Mouse (Mus musculus): Measurements from ENCODE around the gene Ccdc65. TPM values are rescaled to one million over a fixed set of nuclear protein-coding genes. Genes with fewer than 3 reads are reported as not detected.
A peak's percentile ranks its signal among the peaks of the same experiment; 100 is the strongest.

The Ccdc65 gene
- total and polyA plus RNA-seq, 3 experiments = 0.60 TPM; not detected in 2

- H3K27me3 ChIP-seq (ENCODE audit: insufficient read depth, low read length) = peaks cover 31% of the 10 kb centered on the region
- TF ChIP-seq CTCF (IDR thresholded peaks at IDR 0.05; ENCODE audit: low read depth, low read length) = no peak
- H3K4me3 ChIP-seq (ENCODE audit: low read depth, low read length) = no peak overlapping the region
Observed at GRCm38 (mm10) chr15:98765929-98766328, 57.9 kb downstream of the Ccdc65 start.

DNA sequence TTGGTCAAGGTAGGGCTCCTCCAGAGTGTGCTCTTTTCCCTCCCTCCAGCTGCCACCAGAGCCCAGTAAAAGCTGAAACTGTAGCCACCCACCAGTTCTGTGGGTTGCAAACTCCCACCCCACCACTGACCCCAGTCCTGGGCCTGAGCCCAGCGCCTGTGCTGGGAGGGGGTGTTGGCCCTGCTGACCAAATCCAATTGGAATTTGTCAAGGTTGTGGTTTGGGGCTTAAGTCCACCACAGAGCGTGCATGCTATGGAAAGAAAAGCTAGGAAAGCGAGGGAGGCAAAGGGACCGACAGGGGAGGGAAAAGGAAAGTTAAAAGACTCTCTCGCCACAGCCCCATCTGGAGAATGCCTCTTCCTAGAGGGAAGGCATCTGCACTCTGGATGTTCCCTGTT, 60.3 kb downstream of the Ccdc65 start:
- H3K27me3 ChIP-seq (ENCODE audit: insufficient read depth, low read length) = peaks cover 52% of the 10 kb centered on the region
- no peak for DNase-seq (ENCODE audit: low spot score)
- no peak for TF ChIP-seq TAL1 (conservative IDR thresholded peaks at IDR 0.05; ENCODE audit: low read depth, low read length)
- TF ChIP-seq POLR2AphosphoS5 (IDR thresholded peaks at IDR 0.05; ENCODE audit: insufficient replicate concordance, low read depth, low read length) = no peak
- TF ChIP-seq CTCF (IDR thresholded peaks at IDR 0.05; ENCODE audit: low read depth, low read length) = no peak
- no peak for TF ChIP-seq GATA1 (IDR thresholded peaks at IDR 0.05; ENCODE audit: borderline replicate concordance, low read length)
- no peak for TF ChIP-seq GATA2 (IDR thresholded peaks at IDR 0.05; ENCODE audit: borderline replicate concordance, low read depth, low read length)

More at GRCm38 (mm10) chr15:98765929-98766328, 57.9 kb downstream of the Ccdc65 start:
- Histone ChIP-seq H3K4me1 (ENCODE audit: insufficient read depth, low read depth, low read length) (peaks cover 32% of the 10 kb centered on the region), H3K36me3 (replicated peaks) (peaks cover 8% of the 10 kb centered on the region), H3K9me3 (replicated peaks) (no peaks in the 10 kb centered on the region)
- ATAC-seq (ENCODE audit: extremely low read depth, insufficient number of reproducible peaks, low FRiP score, poor library complexity, severe bottlenecking) = no peak
- DNase-seq (ENCODE audit: low spot score) = no peak

GRCm38 (mm10) chr15:98771813-98772425, 63.9 kb downstream of the Ccdc65 start:
- Histone ChIP-seq H3K4me3 (ENCODE audit: low read depth, low read length) (peak overlapping the region; percentile 65; the same call in 1 of the 2 replicates), H3K9me3 (replicated peaks) (0 out of 2 replicates have a peak, but pooled peaks cover 3% of the 10 kb centered on the region), H3K4me1 (ENCODE audit: insufficient read depth, low read depth, low read length) (peaks cover 28% of the 10 kb centered on the region), H3K27me3 (ENCODE audit: insufficient read depth, low read length) (peaks cover 69% of the 10 kb centered on the region), H3K36me3 (replicated peaks) (no peaks in the 10 kb centered on the region)
- DNase-seq (ENCODE audit: low spot score) (no peak), ATAC-seq (ENCODE audit: extremely low read depth, insufficient number of reproducible peaks, low FRiP score, poor library complexity, severe bottlenecking) (no peak)
- TF ChIP-seq CTCF (IDR thresholded peaks at IDR 0.05; ENCODE audit: low read depth, low read length) (no peak), GATA2 (IDR thresholded peaks at IDR 0.05; ENCODE audit: borderline replicate concordance, low read depth, low read length) (no peak), GATA1 (IDR thresholded peaks at IDR 0.05; ENCODE audit: borderline replicate concordance, low read length) (no peak), POLR2AphosphoS5 (IDR thresholded peaks at IDR 0.05; ENCODE audit: insufficient replicate concordance, low read depth, low read length) (no peak), TAL1 (conservative IDR thresholded peaks at IDR 0.05; ENCODE audit: low read depth, low read length) (no peak)

More for the DNA sequence above, 60.3 kb downstream of the Ccdc65 start:
- H3K4me1 ChIP-seq (ENCODE audit: insufficient read depth, low read depth, low read length) = peaks cover 30% of the 10 kb centered on the region
- H3K36me3 ChIP-seq (replicated peaks) = no peaks in the 10 kb centered on the region
- H3K9me3 ChIP-seq (replicated peaks) = no peaks in the 10 kb centered on the region
- ATAC-seq (ENCODE audit: extremely low read depth, insufficient number of reproducible peaks, low FRiP score, poor library complexity, severe bottlenecking) = no peak
- no peak overlapping the region for H3K4me3 ChIP-seq (ENCODE audit: low read depth, low read length)

- DNase-seq (ENCODE audit: low spot score) = no peak
Observed at GRCm38 (mm10) chr15:98772511-98773211, 64.7 kb downstream of the Ccdc65 start.

More at GRCm38 (mm10) chr15:98772511-98773211, 64.7 kb downstream of the Ccdc65 start:
- no peak for TF ChIP-seq POLR2AphosphoS5 (IDR thresholded peaks at IDR 0.05; ENCODE audit: insufficient replicate concordance, low read depth, low read length)
- no peak for TF ChIP-seq CTCF (IDR thresholded peaks at IDR 0.05; ENCODE audit: low read depth, low read length)
- TF ChIP-seq TAL1 (conservative IDR thresholded peaks at IDR 0.05; ENCODE audit: low read depth, low read length) = no peak
- TF ChIP-seq GATA1 (IDR thresholded peaks at IDR 0.05; ENCODE audit: borderline replicate concordance, low read length) = no peak
- TF ChIP-seq GATA2 (IDR thresholded peaks at IDR 0.05; ENCODE audit: borderline replicate concordance, low read depth, low read length) = no peak
- Histone ChIP-seq H3K9me3 (replicated peaks) (0 out of 2 replicates have a peak, but pooled peaks cover 3% of the 10 kb centered on the region), H3K4me3 (ENCODE audit: low read depth, low read length) (peak overlapping the region; percentile 65; the same call in 1 of the 2 replicates), H3K36me3 (replicated peaks) (no peaks in the 10 kb centered on the region), H3K4me1 (ENCODE audit: insufficient read depth, low read depth, low read length) (peaks cover 35% of the 10 kb centered on the region), H3K27me3 (ENCODE audit: insufficient read depth, low read length) (peaks cover 73% of the 10 kb centered on the region)
- ATAC-seq (ENCODE audit: extremely low read depth, insufficient number of reproducible peaks, low FRiP score, poor library complexity, severe bottlenecking) = peak; percentile 49

Other genes with a start within 250 kb of the Ccdc65 start
Only the 20 nearest of the 23 such genes appear.
- not detected in 2 replicates for gene Lalba, start 225.5 kb upstream of the Ccdc65 start, total RNA-seq (2014; fragmentation: Nextera tagmentation)
- not detected in 2 replicates for gene Lalba, start 225.5 kb upstream of the Ccdc65 start, total RNA-seq (2017)
- not detected in 2 replicates for gene Lalba, start 225.5 kb upstream of the Ccdc65 start, polyA plus RNA-seq (2012)
- gene Olfr279, start 215.8 kb upstream of the Ccdc65 start, total RNA-seq (2014; fragmentation: Nextera tagmentation) = not detected in 2 replicates
- gene Olfr279, start 215.8 kb upstream of the Ccdc65 start, total RNA-seq (2017) = 0.11 and 0.17 TPM in 2 replicates
- gene Olfr279, start 215.8 kb upstream of the Ccdc65 start, polyA plus RNA-seq (2012) = not detected in 2 replicates
- gene Kansl2, start 173.9 kb upstream of the Ccdc65 start, total RNA-seq (2014; fragmentation: Nextera tagmentation) = 26.9 and 39.8 TPM in 2 replicates
- 49.1 and 50.4 TPM in 2 replicates for gene Kansl2, start 173.9 kb upstream of the Ccdc65 start, total RNA-seq (2017)
- 44.3 and 52.5 TPM in 2 replicates for gene Kansl2, start 173.9 kb upstream of the Ccdc65 start, polyA plus RNA-seq (2012)
- 76.1 and 84.6 TPM in 2 replicates for gene Ccnt1, start 137.3 kb upstream of the Ccdc65 start, total RNA-seq (2014; fragmentation: Nextera tagmentation)
- 74.6 and 78.2 TPM in 2 replicates for gene Ccnt1, start 137.3 kb upstream of the Ccdc65 start, total RNA-seq (2017)
- gene Ccnt1, start 137.3 kb upstream of the Ccdc65 start, polyA plus RNA-seq (2012) = 5.7 and 6.4 TPM in 2 replicates
- not detected in 2 replicates for gene 4930415O20Rik, start 137.2 kb upstream of the Ccdc65 start, total RNA-seq (2014; fragmentation: Nextera tagmentation)
- gene 4930415O20Rik, start 137.2 kb upstream of the Ccdc65 start, total RNA-seq (2017) = not detected in 2 replicates
- not detected in 2 replicates for gene 4930415O20Rik, start 137.2 kb upstream of the Ccdc65 start, polyA plus RNA-seq (2012)
- 5.0 TPM in 1 of 2 replicates, not detected in the other for gene Adcy6, start 98.1 kb upstream of the Ccdc65 start, total RNA-seq (2014; fragmentation: Nextera tagmentation)
- gene Adcy6, start 98.1 kb upstream of the Ccdc65 start, total RNA-seq (2017) = 0.22 TPM in 1 of 2 replicates, not detected in the other
- not detected in 2 replicates for gene Adcy6, start 98.1 kb upstream of the Ccdc65 start, polyA plus RNA-seq (2012)
- gene Cacnb3, start 77.4 kb upstream of the Ccdc65 start, total RNA-seq (2014; fragmentation: Nextera tagmentation) = 0.29 TPM in 1 of 2 replicates, not detected in the other
- 0.12 and 0.22 TPM in 2 replicates for gene Cacnb3, start 77.4 kb upstream of the Ccdc65 start, total RNA-seq (2017)
- 0.14 and 0.22 TPM in 2 replicates for gene Cacnb3, start 77.4 kb upstream of the Ccdc65 start, polyA plus RNA-seq (2012)
- 61.4 and 66.6 TPM in 2 replicates for gene Ddx23, start 45.3 kb upstream of the Ccdc65 start, total RNA-seq (2014; fragmentation: Nextera tagmentation)
- 101 and 154 TPM in 2 replicates for gene Ddx23, start 45.3 kb upstream of the Ccdc65 start, total RNA-seq (2017)
- 100 and 112 TPM in 2 replicates for gene Ddx23, start 45.3 kb upstream of the Ccdc65 start, polyA plus RNA-seq (2012)
- gene Rnd1, start 30.7 kb upstream of the Ccdc65 start, total RNA-seq (2014; fragmentation: Nextera tagmentation) = 3.2 and 3.3 TPM in 2 replicates
- 1.2 and 1.5 TPM in 2 replicates for gene Rnd1, start 30.7 kb upstream of the Ccdc65 start, total RNA-seq (2017)
- gene Rnd1, start 30.7 kb upstream of the Ccdc65 start, polyA plus RNA-seq (2012) = 1.0 and 1.1 TPM in 2 replicates
- 11.5 and 14.1 TPM in 2 replicates for gene Fkbp11, start 20.0 kb downstream of the Ccdc65 start, total RNA-seq (2014; fragmentation: Nextera tagmentation)
- 6.2 and 6.7 TPM in 2 replicates for gene Fkbp11, start 20.0 kb downstream of the Ccdc65 start, total RNA-seq (2017)
- gene Fkbp11, start 20.0 kb downstream of the Ccdc65 start, polyA plus RNA-seq (2012) = 20.2 and 23.8 TPM in 2 replicates
- 60.9 and 65.0 TPM in 2 replicates for gene Arf3, start 55.0 kb downstream of the Ccdc65 start, total RNA-seq (2014; fragmentation: Nextera tagmentation)
- 37.9 and 41.6 TPM in 2 replicates for gene Arf3, start 55.0 kb downstream of the Ccdc65 start, total RNA-seq (2017)
- gene Arf3, start 55.0 kb downstream of the Ccdc65 start, polyA plus RNA-seq (2012) = 55.4 and 58.2 TPM in 2 replicates
- not detected in 2 replicates for gene Wnt10b, start 69.9 kb downstream of the Ccdc65 start, total RNA-seq (2014; fragmentation: Nextera tagmentation)
- 0.27 TPM in 1 of 2 replicates, not detected in the other for gene Wnt10b, start 69.9 kb downstream of the Ccdc65 start, total RNA-seq (2017)
- gene Wnt10b, start 69.9 kb downstream of the Ccdc65 start, polyA plus RNA-seq (2012) = 0.05 and 0.09 TPM in 2 replicates
- not detected in 2 replicates for gene Wnt1, start 81.7 kb downstream of the Ccdc65 start, total RNA-seq (2014; fragmentation: Nextera tagmentation)
- gene Wnt1, start 81.7 kb downstream of the Ccdc65 start, total RNA-seq (2017) = not detected in 2 replicates
- gene Wnt1, start 81.7 kb downstream of the Ccdc65 start, polyA plus RNA-seq (2012) = not detected in 2 replicates
- not detected in 2 replicates for gene Ddn, start 101.3 kb downstream of the Ccdc65 start, total RNA-seq (2014; fragmentation: Nextera tagmentation)
- gene Ddn, start 101.3 kb downstream of the Ccdc65 start, total RNA-seq (2017) = 0.17 and 0.22 TPM in 2 replicates
- gene Ddn, start 101.3 kb downstream of the Ccdc65 start, polyA plus RNA-seq (2012) = 0.07 and 0.08 TPM in 2 replicates
- gene Prkag1, start 123.3 kb downstream of the Ccdc65 start, total RNA-seq (2014; fragmentation: Nextera tagmentation) = 62.8 and 72.4 TPM in 2 replicates
- 114 and 150 TPM in 2 replicates for gene Prkag1, start 123.3 kb downstream of the Ccdc65 start, total RNA-seq (2017)
- gene Prkag1, start 123.3 kb downstream of the Ccdc65 start, polyA plus RNA-seq (2012) = 106 and 142 TPM in 2 replicates
- 141 and 150 TPM in 2 replicates for gene Kmt2d, start 163.0 kb downstream of the Ccdc65 start, total RNA-seq (2014; fragmentation: Nextera tagmentation)
- gene Kmt2d, start 163.0 kb downstream of the Ccdc65 start, total RNA-seq (2017) = 22.1 and 27.0 TPM in 2 replicates
- 42.8 and 57.8 TPM in 2 replicates for gene Kmt2d, start 163.0 kb downstream of the Ccdc65 start, polyA plus RNA-seq (2012)
- 5.2 and 8.4 TPM in 2 replicates for gene Rhebl1, start 186.3 kb downstream of the Ccdc65 start, total RNA-seq (2014; fragmentation: Nextera tagmentation)
- gene Rhebl1, start 186.3 kb downstream of the Ccdc65 start, total RNA-seq (2017) = 7.8 and 8.0 TPM in 2 replicates
- gene Rhebl1, start 186.3 kb downstream of the Ccdc65 start, polyA plus RNA-seq (2012) = 2.7 and 2.9 TPM in 2 replicates
- not detected in 2 replicates for gene Dhh, start 190.3 kb downstream of the Ccdc65 start, total RNA-seq (2014; fragmentation: Nextera tagmentation)
- gene Dhh, start 190.3 kb downstream of the Ccdc65 start, total RNA-seq (2017) = 0.05 and 0.06 TPM in 2 replicates
- gene Dhh, start 190.3 kb downstream of the Ccdc65 start, polyA plus RNA-seq (2012) = not detected in 2 replicates
- 10.9 and 17.1 TPM in 2 replicates for gene Lmbr1l, start 210.0 kb downstream of the Ccdc65 start, total RNA-seq (2014; fragmentation: Nextera tagmentation)
- gene Lmbr1l, start 210.0 kb downstream of the Ccdc65 start, total RNA-seq (2017) = 4.5 and 7.4 TPM in 2 replicates
- 9.6 and 9.7 TPM in 2 replicates for gene Lmbr1l, start 210.0 kb downstream of the Ccdc65 start, polyA plus RNA-seq (2012)
- gene Tuba1b, start 226.4 kb downstream of the Ccdc65 start, total RNA-seq (2014; fragmentation: Nextera tagmentation) = 1,654 and 1,866 TPM in 2 replicates
- 717 and 929 TPM in 2 replicates for gene Tuba1b, start 226.4 kb downstream of the Ccdc65 start, total RNA-seq (2017)
- gene Tuba1b, start 226.4 kb downstream of the Ccdc65 start, polyA plus RNA-seq (2012) = 255 and 384 TPM in 2 replicates

All from G1E (cell line).